Mouse (Mus musculus): Measurements from ENCODE around the gene Ube2d3.
"Not testable (repeated sequence)": the region's sequence is repeated elsewhere in the genome, so short reads cannot be mapped to it uniquely, and the experiment has no call there.

Gene Ube2d3

DNA sequence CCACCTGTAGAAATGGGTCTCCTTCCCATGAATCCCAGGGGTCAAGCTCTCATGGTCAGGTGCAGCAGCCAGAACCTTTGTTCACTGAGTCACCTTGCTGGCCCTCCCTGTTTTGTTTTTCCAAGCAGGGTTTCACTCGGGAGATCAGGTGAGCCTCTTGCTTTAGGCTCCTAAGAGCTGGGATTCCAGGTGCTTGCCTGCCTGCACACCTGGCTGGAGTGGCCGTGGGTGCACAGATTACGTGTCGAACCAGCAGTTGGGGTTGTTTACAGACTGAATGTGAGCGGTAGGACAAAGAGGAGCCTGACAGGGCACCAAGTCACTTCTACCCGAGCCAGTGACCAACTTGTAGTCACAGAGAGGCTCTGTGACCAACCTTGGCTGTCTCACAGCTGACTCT, 53.2 kb downstream of the Ube2d3 start:
- DNase-seq (ENCODE audit: low read depth, low spot score) = no peak

DNA sequence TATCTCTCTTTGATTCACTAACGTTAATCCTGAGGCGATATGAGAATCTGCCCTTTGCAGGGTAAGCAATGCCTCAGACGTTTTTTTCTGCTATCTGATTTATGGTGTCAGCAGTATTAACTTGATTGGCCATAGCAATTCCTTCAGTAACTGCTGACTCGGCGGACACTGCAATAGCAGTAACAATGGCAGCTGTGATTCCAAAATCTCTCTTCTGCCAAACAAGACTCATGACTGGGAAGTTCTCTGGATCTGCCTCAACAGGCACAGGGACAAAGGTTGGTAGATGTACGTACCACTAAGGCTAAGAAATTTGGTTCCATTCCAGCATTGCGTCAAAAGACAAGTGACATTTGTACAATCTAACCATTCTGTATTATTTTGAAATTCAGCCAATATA, 55.4 kb downstream of the Ube2d3 start:
- not testable (repeated sequence) for DNase-seq (ENCODE audit: low read depth, low spot score)

DNA sequence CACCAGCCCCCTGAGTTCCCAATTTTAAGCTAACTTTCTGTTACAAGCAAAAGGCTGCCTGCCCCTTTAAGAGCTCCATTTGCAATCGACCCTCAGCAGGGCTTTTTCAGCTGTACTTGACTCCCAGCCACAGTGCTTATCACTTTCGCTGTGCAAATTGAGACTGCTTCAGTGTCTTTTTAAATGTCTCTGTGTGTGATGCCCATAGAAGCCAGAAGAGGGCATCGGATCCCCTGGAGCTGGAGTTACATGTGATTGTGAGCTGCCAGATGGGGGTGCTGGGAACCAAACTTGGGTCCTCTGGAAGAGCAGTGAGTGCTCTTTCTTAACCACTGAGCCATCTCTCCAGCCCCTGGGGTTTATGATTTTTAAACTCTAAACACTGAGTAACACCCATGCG, 60.0 kb downstream of the Ube2d3 start:
- not testable (repeated sequence) for DNase-seq (ENCODE audit: low read depth, low spot score)

DNA sequence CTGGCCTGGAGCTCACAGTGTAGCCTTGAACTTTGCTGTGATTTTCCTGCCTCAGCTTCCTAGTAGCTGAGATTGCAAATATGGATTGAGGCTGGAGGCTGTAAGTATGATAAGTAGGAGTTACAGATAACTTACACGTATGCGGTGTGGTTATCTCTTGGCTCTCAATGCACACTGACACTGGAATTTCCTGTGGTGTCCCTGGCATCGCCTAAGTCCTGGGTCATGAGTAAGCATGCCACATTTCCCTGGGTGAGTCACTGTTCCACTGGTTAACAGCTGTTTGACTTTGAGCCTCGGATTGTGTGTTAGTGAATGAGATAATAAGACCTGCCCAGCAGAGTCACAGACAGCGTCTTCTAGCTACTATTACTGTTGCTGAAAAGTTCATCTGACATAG, 60.9 kb downstream of the Ube2d3 start:
- no peak for DNase-seq (ENCODE audit: low read depth, low spot score)

DNA sequence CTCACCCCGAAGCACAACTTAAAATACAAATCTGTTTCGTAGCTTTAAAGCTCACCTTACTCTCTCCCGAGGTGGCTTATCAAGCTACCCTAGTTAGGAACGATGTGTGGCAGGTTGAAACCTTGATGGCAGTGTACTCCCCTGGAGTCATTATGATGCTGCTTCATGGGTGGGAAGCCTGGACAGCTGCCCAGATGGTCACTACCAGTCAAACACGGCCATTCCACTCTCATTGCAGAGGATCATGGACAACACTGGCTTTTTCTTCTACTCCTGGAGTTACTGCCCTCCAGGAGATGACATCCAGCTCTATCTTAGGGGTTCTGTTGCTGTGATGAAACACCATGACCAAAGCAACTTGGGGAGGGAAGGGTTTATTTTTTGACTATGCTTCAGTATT, 65.2 kb downstream of the Ube2d3 start:
- no peak for DNase-seq (ENCODE audit: low read depth, low spot score)

DNA sequence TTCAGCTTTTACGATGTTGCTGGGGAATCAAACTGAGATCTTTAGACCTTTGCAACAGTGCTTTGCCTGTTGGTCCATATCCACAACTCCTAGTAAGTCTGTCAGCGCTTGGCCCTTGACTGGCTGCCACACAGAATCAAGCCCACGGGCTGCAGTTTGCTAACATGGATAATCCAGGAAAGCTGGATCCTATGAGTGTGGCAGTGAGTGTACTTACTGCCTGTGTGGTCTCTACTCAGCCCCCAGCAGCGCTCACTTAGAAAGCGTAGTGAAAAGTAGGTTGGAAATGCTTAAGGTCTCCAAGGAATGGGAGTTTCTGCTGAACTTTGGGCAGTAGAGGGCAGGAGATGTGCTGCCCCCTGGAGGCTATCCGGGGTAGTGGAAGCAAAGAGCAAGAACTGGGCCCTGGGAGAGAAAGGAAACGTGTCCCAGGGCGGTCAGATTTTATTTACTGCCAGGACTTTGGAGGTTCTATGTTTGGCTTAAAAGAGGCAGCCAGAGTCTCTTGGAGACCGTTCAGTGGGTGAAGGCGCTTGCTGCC, 67.5 kb downstream of the Ube2d3 start:
- no peak for DNase-seq (ENCODE audit: low read depth, low spot score)

DNA sequence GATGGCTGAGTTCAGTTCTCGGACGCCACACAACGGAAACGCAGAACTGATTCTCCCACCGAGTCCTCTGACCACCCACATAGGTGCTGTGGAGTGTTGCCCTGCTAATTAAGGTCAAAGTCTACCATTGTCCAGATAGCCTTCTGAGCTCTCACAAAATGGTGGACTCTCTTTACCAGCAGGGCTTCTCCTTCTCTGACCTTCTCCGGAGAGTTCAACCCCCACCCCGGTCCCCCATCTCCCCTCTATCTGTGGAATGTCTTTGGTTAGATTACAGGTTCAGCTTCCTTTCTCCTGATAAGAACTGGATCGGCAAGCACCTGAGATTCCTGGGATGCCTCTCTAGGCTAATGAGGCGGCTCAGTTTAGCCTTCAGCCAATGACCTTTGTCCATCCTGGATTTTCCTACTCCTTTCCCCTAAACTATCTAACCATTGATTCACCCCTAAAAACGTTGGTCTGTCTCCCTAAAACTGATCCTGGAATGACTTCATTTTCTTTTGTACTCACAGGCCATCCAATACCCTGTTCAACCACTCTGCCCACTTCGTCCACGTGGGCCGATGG, 68.0 kb downstream of the Ube2d3 start:
- no peak for DNase-seq (ENCODE audit: low read depth, low spot score)

DNA sequence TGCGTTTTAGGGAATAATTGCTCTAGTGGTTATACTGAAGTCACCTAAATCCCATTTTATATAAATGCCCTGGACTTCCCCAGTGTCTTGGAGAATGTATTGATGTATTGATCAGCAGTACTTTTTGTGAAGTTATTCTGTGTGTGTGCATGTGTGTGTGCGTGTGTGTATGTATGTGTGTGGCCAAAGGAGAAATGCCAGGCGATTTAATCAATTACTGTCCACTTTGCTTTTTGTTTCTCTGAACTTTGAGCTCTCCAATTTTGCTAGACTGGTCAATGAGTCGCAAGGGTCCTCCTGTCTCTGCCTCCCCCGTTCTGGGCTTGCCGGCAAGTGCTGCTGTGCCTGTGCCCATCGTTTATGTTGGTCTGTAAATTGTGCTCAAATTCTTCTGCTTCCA, 69.6 kb downstream of the Ube2d3 start:
- no peak for DNase-seq (ENCODE audit: low read depth, low spot score)

DNA sequence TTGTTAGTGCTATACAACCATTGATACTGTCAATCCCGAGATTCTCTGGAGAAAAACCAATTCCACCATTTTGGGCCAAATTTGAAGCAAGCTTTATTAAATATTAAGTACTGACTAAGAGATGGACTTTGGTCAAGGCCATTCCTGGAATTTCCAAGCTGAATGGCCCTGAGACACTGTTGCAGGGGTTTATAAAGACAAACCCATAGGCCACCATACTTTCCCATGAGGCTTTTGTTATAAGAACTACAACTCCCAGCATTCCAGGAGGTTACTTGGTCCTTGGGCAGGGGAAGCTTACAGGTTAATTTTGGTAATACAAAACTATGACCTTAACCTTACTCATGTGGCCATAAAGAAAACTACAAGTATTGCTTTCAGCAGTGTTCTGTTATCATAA, 70.2 kb downstream of the Ube2d3 start:
- DNase-seq (ENCODE audit: low read depth, low spot score) = no peak

DNA sequence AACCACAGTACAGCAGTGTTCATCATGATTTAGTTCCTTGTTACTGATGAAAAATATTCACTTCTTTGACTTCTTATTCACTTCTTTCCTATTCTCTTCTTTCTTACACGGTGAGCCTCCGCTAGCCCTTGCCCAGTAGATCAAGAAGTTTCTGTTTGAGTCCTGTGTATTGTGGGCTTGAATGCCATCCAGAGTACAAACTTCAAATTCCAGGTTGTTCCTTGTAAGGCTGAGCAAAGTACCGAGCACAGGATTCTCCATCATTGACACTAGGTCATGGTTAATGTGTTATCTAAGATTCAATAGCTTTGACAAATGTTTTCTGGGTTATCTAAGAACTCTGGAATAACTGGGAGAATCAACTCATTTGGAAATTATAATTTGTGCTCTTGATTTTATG, 72.4 kb downstream of the Ube2d3 start:
- no peak for DNase-seq (ENCODE audit: low read depth, low spot score)

DNA sequence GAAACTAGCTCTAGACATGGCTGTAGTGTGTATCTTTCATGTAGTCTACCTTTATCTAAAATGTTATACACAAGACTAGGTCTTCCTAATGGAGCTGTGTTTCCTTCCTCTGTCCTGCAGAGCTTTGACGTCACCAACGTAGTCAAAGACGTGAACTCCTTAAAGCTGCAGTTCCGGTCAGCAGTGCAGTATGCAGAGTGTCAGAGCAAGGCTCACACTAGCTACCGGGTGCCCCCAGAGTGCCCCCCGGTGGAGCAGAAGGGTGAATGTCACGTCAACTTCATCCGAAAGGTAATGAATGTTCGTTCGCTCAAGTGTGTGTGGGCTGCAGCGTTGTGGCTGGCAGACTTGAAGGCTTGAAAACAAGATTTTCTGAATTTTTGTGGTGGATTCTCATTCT, 73.7 kb downstream of the Ube2d3 start:
- DNase-seq (ENCODE audit: low read depth, low spot score) = no peak

DNA sequence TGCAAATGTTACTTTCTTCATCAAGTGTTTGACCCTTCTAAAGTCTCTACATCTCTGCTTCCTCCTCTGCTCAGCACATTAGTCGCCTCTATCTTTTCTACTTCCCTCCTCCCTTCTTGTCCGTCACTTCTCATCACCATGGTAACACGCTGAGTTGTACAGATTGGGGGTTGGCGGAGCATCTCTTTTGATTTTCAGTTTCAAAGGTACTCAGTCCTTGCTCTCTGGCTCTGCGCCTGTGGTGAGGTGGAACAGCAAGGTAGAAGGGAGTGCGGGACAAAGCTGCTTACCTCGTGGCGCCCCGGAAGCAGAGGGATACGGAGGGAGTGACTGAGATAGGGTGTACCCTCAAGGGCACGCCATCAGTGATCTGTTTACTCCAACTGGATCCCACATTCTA, 75.3 kb downstream of the Ube2d3 start:
- peak; percentile 24 for DNase-seq (ENCODE audit: low read depth, low spot score)

DNA sequence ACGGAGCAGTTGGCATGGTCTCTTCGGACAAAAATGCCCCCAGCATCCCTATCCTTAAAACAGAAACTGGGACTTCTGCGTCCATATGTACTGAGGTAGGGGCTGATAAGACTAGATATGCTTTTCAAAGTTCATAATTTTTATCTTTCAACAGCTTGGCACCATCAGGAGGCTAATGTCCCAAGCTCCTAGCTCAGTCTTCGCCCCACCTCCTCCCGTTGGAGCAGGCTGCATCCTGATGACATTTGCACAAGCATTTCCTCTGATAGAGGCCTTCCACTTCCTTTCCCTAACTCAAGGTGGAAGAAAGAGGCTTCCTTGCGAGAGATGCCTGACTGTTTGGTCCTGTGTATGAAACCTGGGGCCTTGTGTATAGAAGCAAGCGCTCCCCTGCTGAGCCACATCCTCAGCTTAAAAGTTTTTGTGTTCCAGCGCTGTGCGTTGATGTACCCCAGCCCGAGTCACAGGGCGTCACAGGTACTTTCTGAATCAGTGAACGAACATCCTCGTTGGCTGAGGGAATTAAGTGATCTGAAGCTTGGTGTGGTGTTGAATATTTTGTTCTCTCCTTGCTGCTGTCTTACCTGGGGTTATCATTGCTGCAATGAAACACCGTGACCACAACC, 76.0 kb downstream of the Ube2d3 start:
- DNase-seq (ENCODE audit: low read depth, low spot score) = no peak

DNA sequence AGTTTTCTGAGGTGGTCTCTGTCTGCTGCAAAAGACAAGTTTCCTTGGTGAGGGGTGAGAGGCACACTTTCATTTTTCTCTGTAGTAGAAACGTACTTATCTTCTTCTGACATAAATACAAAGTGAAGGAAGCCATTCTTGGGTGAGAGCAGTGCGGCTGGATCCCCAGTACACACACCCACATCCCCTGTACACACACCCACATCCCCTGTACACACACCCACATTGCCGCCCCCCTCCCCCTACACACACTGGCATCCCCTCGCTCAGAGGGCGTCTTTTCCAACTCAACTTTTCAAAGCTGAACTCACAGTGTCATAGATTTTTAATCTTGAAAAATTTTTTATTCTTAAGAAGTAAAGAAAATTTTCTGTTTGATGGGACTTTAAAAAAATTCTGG, 77.3 kb downstream of the Ube2d3 start:
- no peak for DNase-seq (ENCODE audit: low read depth, low spot score)

DNA sequence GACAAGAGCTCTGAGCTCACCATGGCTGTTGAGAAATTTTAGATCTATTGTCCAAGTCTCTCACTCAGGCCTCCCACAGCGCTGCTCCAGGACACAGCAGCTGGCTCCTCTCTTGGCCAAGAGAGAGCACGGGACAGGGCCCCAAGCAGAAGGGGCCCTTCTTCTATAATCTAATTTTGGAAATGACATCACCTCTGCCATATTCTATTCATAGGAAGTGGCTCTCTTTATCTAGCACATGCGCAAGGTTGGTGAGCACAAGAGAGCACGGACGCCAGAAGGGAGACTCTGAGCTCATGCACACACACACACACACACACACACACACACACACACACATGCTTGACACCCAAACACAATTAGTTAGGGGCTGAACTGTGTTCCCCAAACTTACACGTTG, 78.9 kb downstream of the Ube2d3 start:
- no peak for DNase-seq (ENCODE audit: low read depth, low spot score)

Data from brain, embryonic 18.5 days (tissue).